Mouse (Mus musculus) retina, postnatal 7 days (tissue): ENCODE data around the gene Abraxas1.

ENCODE experiments used
- DNase-seq: peaks from one replicate; pipeline ENCODE4 v3.0.0-alpha.2; 2012; ENCODE audit warnings: low read depth, low spot score

The Abraxas1 gene

GRCm38 (mm10) chr5:100820483-100821184 is at the start of gene Abraxas1:
TSS of gene Abraxas1 (minus strand) at chr5:100820965.
- peak; percentile 74 for DNase-seq

- no peak for DNase-seq
Observed at GRCm38 (mm10) chr5:100869197-100869895, 48.6 kb upstream of the Abraxas1 start.

- DNase-seq = no peak
Observed at GRCm38 (mm10) chr5:100866183-100866582, 45.4 kb upstream of the Abraxas1 start.

- DNase-seq = no peak
Observed at GRCm38 (mm10) chr5:100864438-100864837, 43.7 kb upstream of the Abraxas1 start.

GRCm38 (mm10) chr5:100863091-100863490 is 42.3 kb upstream of the Abraxas1 start:
- no peak for DNase-seq

GRCm38 (mm10) chr5:100861811-100862210 is 41.0 kb upstream of the Abraxas1 start:
- DNase-seq = no peak

- DNase-seq = no peak
Observed at GRCm38 (mm10) chr5:100861140-100861539, 40.4 kb upstream of the Abraxas1 start.

GRCm38 (mm10) chr5:100860417-100861053 is 39.8 kb upstream of the Abraxas1 start:
- DNase-seq = no peak

GRCm38 (mm10) chr5:100856552-100856951 is 35.8 kb upstream of the Abraxas1 start:
- DNase-seq = no peak

- peak; percentile 6 for DNase-seq
Observed at GRCm38 (mm10) chr5:100853963-100854362, 33.2 kb upstream of the Abraxas1 start.

- no peak for DNase-seq
Observed at GRCm38 (mm10) chr5:100847143-100847542, 26.4 kb upstream of the Abraxas1 start.

GRCm38 (mm10) chr5:100846599-100846920 is 25.8 kb upstream of the Abraxas1 start:
- DNase-seq = no peak

- peak; percentile 14 for DNase-seq
Observed at GRCm38 (mm10) chr5:100845848-100846598, 25.3 kb upstream of the Abraxas1 start.

GRCm38 (mm10) chr5:100845485-100845847 is 24.7 kb upstream of the Abraxas1 start, which contains the start of gene Gpat3:
TSS of gene Gpat3 (plus strand) at chr5:100845713.
- DNase-seq = no peak

GRCm38 (mm10) chr5:100844485-100844884 is 23.7 kb upstream of the Abraxas1 start:
- DNase-seq = no peak

GRCm38 (mm10) chr5:100837907-100838306 is 17.1 kb upstream of the Abraxas1 start:
- no peak for DNase-seq

GRCm38 (mm10) chr5:100835862-100836538 is 15.2 kb upstream of the Abraxas1 start:
- no peak for DNase-seq

- DNase-seq = no peak
Observed at GRCm38 (mm10) chr5:100833841-100834240, 13.1 kb upstream of the Abraxas1 start.

GRCm38 (mm10) chr5:100832680-100833079 is 11.9 kb upstream of the Abraxas1 start:
- DNase-seq = no peak

- no peak for DNase-seq
Observed at GRCm38 (mm10) chr5:100828701-100829100, 7.9 kb upstream of the Abraxas1 start.

GRCm38 (mm10) chr5:100826531-100826930 is 5.8 kb upstream of the Abraxas1 start:
- DNase-seq = no peak
